ENCODE assay signal across 8 mouse cellular contexts in the genomic region with DNA sequence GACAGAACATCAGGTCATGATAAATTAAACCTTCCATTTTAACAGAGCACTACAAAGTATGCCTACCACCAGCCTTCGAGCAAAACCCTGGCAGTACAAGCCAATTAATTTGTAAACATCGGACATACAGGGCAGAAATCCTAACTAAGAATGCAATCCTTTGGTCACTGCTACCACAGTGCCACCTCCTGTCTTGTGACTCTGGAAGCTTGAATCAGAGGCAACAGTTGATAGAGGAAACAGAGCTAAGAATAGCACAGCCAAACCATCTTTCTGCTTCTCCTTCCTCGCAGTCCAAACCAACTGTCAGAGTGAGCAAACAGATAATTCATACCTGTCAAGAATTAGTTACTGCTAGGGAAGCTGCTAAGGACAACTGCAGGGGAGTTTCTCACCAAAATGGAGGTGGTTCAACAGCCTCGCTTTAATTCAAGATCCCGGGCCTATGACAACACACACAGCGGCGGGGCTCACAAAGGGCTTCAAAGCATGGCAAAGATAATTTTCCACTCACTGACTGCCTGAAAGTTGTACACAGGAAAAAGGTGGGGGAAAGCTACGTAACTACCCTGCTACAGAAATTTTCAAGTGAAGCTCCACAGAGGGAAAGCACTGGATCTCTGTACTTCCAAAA. TPM values are rescaled to one million over a fixed set of nuclear protein-coding genes. Genes with fewer than 3 reads are reported as not detected.
A peak's percentile ranks its signal among the peaks of the same experiment; 100 is the strongest.
DNase-seq lines count a peak whose midpoint lies in the region; ATAC-seq and TF ChIP-seq lines count a peak whose summit lies in the region.

No protein-coding gene starts in this region.

- no peak for TF ChIP-seq POLR2A in testis, adult 2 months (IDR thresholded peaks at IDR 0.05; ENCODE audit: control insufficient read depth, low read depth, low read length)

- no peak for ATAC-seq in forebrain, embryonic 15.5 days (replicated peaks)
- ATAC-seq in forebrain, embryonic 11.5 days (replicated peaks; ENCODE audit: low FRiP score): no peak
- ATAC-seq in liver, embryonic 12.5 days: no peak

- DNase-seq in forebrain, embryonic 11.5 days (ENCODE audit: low spot score): no peak
- no peak for DNase-seq in testis, postnatal 10 days (ENCODE audit: low spot score)
- DNase-seq in thymus, postnatal 4 days: peak; percentile 65
- DNase-seq in layer of hippocampus, adult 9-10 months (ENCODE audit: low spot score): no peak
- DNase-seq in Muller cell, postnatal 12 days (ENCODE audit: inconsistent ontology term): no peak

- H3K27ac ChIP-seq in forebrain, embryonic 15.5 days (replicated peaks): 0 out of 2 replicates have a peak overlapping the region, but pooled peaks have one; percentile 11
- H3K27ac ChIP-seq in forebrain, embryonic 11.5 days (ENCODE audit: low read depth, low read length): no peak overlapping the region
- H3K27ac ChIP-seq in testis, adult 2 months (ENCODE audit: control insufficient read depth, insufficient read depth, low read depth, low read length): no peak overlapping the region
- H3K27ac ChIP-seq in liver, embryonic 12.5 days: peak overlapping the region; percentile 64

- H3K4me2 ChIP-seq in forebrain, embryonic 15.5 days (replicated peaks): no peak overlapping the region
- H3K4me2 ChIP-seq in forebrain, embryonic 11.5 days (ENCODE audit: low read depth, low read length, severe bottlenecking): no peak overlapping the region
- H3K4me2 ChIP-seq in liver, embryonic 12.5 days: peak overlapping the region; percentile 42

- no peaks in the 10 kb centered on the region for H3K9me3 ChIP-seq in forebrain, embryonic 15.5 days
- H3K9me3 ChIP-seq in forebrain, embryonic 11.5 days (ENCODE audit: control insufficient read depth, low read length): no peaks in the 10 kb centered on the region
- no peaks in the 10 kb centered on the region for H3K9me3 ChIP-seq in liver, embryonic 12.5 days (replicated peaks)

- H3K27me3 ChIP-seq in forebrain, embryonic 15.5 days: no peaks in the 10 kb centered on the region
- no peaks in the 10 kb centered on the region for H3K27me3 ChIP-seq in forebrain, embryonic 11.5 days (ENCODE audit: control insufficient read depth, insufficient read depth, low read length)
- no peaks in the 10 kb centered on the region for H3K27me3 ChIP-seq in testis, adult 2 months (ENCODE audit: control insufficient read depth, insufficient read depth, low read length)
- H3K27me3 ChIP-seq in liver, embryonic 12.5 days (replicated peaks): no peaks in the 10 kb centered on the region

- H3K36me3 ChIP-seq in forebrain, embryonic 15.5 days: peaks cover 13% of the 10 kb centered on the region; the same call in 1 of the 2 replicates
- peaks cover 5% of the 10 kb centered on the region for H3K36me3 ChIP-seq in forebrain, embryonic 11.5 days (ENCODE audit: control insufficient read depth, insufficient read depth, low read length)
- H3K36me3 ChIP-seq in testis, adult 2 months (ENCODE audit: control insufficient read depth, insufficient read depth, low read length): no peaks in the 10 kb centered on the region
- peaks cover 44% of the 10 kb centered on the region for H3K36me3 ChIP-seq in liver, embryonic 12.5 days

- 77% methylated on average over 8 of the region's 8 CpGs for WGBS in forebrain, embryonic 15.5 days
- 89% methylated on average over 8 of the region's 8 CpGs for WGBS in forebrain, embryonic 11.5 days
- 34% methylated on average over 8 of the region's 8 CpGs for WGBS in liver, embryonic 12.5 days (ENCODE audit: insufficient replicate concordance)

- no peak overlapping the region for H3K4me3 ChIP-seq in forebrain, embryonic 15.5 days
- no peak overlapping the region for H3K4me3 ChIP-seq in forebrain, embryonic 11.5 days (ENCODE audit: low read depth, low read length)
- H3K4me3 ChIP-seq in testis, adult 2 months (ENCODE audit: control insufficient read depth, low read depth, low read length): peak overlapping the region; percentile 35
- peak overlapping the region; percentile 2; the same call in 1 of the 2 replicates for H3K4me3 ChIP-seq in liver, embryonic 12.5 days

- no peak overlapping the region for H3K9ac ChIP-seq in forebrain, embryonic 15.5 days (replicated peaks)
- H3K9ac ChIP-seq in forebrain, embryonic 11.5 days (ENCODE audit: low read length): no peak overlapping the region
- H3K9ac ChIP-seq in liver, embryonic 12.5 days: no peak overlapping the region

- peaks cover 51% of the 10 kb centered on the region for H3K4me1 ChIP-seq in forebrain, embryonic 15.5 days
- H3K4me1 ChIP-seq in forebrain, embryonic 11.5 days (replicated peaks; ENCODE audit: control insufficient read depth, insufficient read depth, low read length): peaks cover 16% of the 10 kb centered on the region
- H3K4me1 ChIP-seq in testis, adult 2 months (ENCODE audit: control insufficient read depth, insufficient read depth, low read length): peaks cover 8% of the 10 kb centered on the region
- peaks cover 65% of the 10 kb centered on the region for H3K4me1 ChIP-seq in liver, embryonic 12.5 days

- TF ChIP-seq CTCF in testis, adult 2 months (IDR thresholded peaks at IDR 0.05; ENCODE audit: control insufficient read depth, insufficient read depth, insufficient replicate concordance, low read depth, low read length): no peak

RNA-seq across cellular contexts. Expression of a gene that starts 6.3 kb away (rescaled TPM):
- polyA plus RNA-seq in forebrain, embryonic 15.5 days (2015; fragmentation: Nextera tagmentation; extraction: Ambion mirVana): 36.5 and 39.8 TPM in 2 replicates
- 121 and 132 TPM in 2 replicates for polyA plus RNA-seq in forebrain, embryonic 11.5 days (2014; fragmentation: Nextera tagmentation; extraction: Ambion mirVana)
- 68.9 and 76.0 TPM in 2 replicates for polyA plus RNA-seq in testis, adult 2 months (2012; rRNA removed)
- 32.0 and 33.7 TPM in 2 replicates for polyA plus RNA-seq in liver, embryonic 12.5 days (2016; fragmentation: Nextera tagmentation; extraction: Ambion mirVana)

RNA-seq across cellular contexts. Expression of a gene that starts 55.4 kb away (rescaled TPM):
- polyA plus RNA-seq in forebrain, embryonic 15.5 days (2015; fragmentation: Nextera tagmentation; extraction: Ambion mirVana): 147 and 152 TPM in 2 replicates
- polyA plus RNA-seq in forebrain, embryonic 11.5 days (2014; fragmentation: Nextera tagmentation; extraction: Ambion mirVana): 64.4 and 68.5 TPM in 2 replicates
- 36.2 and 45.4 TPM in 2 replicates for polyA plus RNA-seq in testis, adult 2 months (2012; rRNA removed)
- polyA plus RNA-seq in liver, embryonic 12.5 days (2016; fragmentation: Nextera tagmentation; extraction: Ambion mirVana): 57.7 and 63.0 TPM in 2 replicates

Comparison
In these comparisons a context has a peak if more than half of its experiments do, and no peak if none do; other contexts are left out.
1. H3K27ac ChIP-seq: peak in forebrain, embryonic 15.5 days (single experiment) and liver, embryonic 12.5 days (single experiment); none in forebrain, embryonic 11.5 days (single experiment) and testis, adult 2 months (single experiment).
2. H3K4me3 ChIP-seq: peak in testis, adult 2 months (single experiment) and liver, embryonic 12.5 days (single experiment); none in forebrain, embryonic 15.5 days (single experiment) and forebrain, embryonic 11.5 days (single experiment).